Mouse (Mus musculus): Measurements from ENCODE around the gene Olfr1175-ps.

The Olfr1175-ps gene

DNA sequence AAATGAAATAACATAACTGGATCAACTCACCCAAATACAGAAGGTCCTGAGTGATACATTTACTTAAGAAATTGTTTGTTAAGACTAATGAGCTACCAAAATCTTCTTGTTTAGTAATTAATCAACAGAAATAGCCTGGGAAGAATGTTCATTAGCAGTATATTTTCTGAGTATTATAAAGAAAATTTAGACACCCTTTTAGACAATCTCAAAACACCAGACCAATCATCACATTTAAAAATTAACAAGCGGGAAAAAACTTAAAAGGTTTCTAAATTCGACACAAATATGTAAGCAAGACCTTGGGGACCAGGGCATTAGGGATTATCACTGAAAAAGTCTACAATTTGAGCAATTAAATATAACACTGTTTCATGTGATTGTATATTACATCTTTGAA lies at the start of gene Olfr1175-ps:
Olfr1175-ps (minus strand) TSS at position 101 of the 400 bp plus-strand sequence.
- no peak for DNase-seq

DNA sequence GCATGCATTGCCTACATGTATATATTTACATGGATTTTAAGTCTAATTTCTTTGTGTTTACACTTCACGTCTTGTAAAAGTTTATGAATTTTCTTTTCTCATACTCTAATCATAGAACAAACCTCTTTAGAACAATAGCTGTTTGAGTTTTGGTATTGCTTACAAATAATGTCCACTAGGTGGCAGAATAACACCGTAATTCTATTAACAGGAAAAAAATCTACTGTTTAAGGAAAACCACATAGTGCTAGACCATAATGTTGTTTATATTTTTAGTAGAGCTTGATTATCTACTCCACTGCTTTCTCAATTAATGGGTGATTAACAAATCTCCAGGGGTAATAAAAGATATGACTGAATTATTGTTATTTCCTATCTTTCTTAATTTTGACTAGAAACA lies 29.3 kb upstream of the Olfr1175-ps start:
- DNase-seq: no peak

DNA sequence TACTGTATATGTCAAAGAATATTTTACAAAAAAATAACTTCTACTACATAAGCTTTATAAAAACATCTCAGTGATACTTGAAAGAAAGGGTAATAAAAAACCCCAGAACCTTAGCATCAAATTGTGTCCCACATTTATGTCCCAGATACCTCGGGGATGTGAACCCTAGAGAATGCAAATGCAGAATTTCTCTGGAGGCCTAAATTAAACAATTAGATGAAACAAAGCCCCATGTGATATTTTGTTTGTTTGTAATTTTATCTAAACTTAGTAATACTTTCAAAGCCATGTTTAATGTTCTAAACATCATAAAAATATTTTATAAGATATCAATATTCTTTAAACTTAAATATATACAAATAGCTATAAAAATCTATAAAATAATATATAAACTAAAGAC lies 19.4 kb upstream of the Olfr1175-ps start, which contains the start of gene Olfr1177-ps:
Olfr1177-ps (minus strand) TSS at position 101 of the 400 bp plus-strand sequence.
- DNase-seq: no peak

DNA sequence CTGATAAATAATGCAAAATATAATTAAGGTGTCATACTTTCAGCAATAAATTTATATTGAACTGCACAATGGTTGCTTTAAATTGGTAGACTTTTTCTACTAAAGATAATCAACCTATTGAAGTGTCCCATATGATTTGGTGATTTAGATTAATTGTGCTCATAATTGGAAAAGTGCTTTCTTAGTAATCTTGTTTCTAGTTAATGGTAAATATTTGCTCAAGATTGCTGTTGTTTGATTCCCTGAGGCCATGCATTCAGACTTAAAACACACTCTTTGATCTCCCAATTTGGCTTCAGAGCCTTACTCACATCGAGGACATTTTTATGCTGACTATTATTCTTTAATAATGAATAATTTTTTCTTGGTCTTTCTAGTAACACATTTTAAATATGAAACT lies 9.4 kb upstream of the Olfr1175-ps start, which contains the start of gene Olfr1176:
Olfr1176 (plus strand) TSS at position 301 of the 400 bp plus-strand sequence.
- no peak for DNase-seq

DNA sequence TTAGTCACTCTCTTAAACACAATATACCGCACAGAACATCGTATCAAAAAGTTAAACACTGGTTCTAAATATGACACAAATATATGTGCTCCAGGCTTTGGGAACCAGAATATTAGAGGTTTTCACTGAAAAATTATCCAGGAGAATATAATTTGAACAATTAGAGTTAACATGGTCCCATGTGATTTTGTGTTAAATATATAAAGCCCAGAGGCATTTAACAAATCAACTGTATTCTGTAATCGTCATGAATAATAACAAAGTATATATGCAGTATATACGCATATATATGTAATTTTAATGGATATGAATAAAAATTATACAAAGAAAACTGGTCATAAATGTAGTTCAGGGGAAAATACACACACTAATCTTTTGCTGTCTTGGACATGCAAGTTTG lies 12.0 kb downstream of the Olfr1175-ps start, which contains the start of gene Olfr1174-ps:
Olfr1174-ps (minus strand) TSS at position 101 of the 400 bp plus-strand sequence.
- DNase-seq: no peak

DNA sequence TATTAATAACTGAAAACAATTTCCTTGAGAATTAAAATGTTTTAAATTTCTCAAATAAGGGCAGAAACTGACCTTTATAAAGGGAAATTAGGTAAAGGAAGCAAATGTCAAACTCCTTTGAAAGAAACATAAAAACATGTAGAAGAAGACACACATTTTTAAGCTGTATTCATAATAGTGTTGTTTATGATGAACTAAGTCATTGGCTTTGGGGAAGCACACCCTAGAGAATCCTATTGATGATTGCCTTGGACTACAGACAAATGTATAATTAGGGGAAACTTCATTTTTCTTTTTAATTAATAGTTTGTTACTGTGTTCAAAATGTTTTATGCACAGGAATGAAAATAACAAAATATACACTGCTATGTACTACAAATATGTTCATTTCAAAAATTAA lies 47.2 kb downstream of the Olfr1175-ps start, which contains the start of gene Olfr1173:
Olfr1173 (minus strand) TSS at position 101 of the 400 bp plus-strand sequence.
- no peak for DNase-seq

All from cerebellum, postnatal 25 days (tissue).